Mouse (Mus musculus): Measurements from ENCODE around the gene Slc33a1. TPM values are rescaled to one million over a fixed set of nuclear protein-coding genes. Genes with fewer than 3 reads are reported as not detected.

The Slc33a1 gene
- polyA plus RNA-seq (2015; fragmentation: Nextera tagmentation; extraction: Ambion mirVana) = 24.0 TPM in 2 replicates

GRCm38 (mm10) chr3:63964100-63964921, at the start of gene Slc33a1:
Slc33a1 (minus strand) TSS chr3:63964768.
- Histone ChIP-seq H3K9me3 (no peaks in the 10 kb centered on the region), H3K27me3 (replicated peaks) (0 out of 2 replicates have a peak, but pooled peaks cover 3% of the 10 kb centered on the region), H3K9ac (peak within 1 kb of the TSS; percentile 93), H3K27ac (peak within 1 kb of the TSS; percentile 91), H3K4me2 (replicated peaks) (peak within 1 kb of the TSS; percentile 77), H3K36me3 (no peaks in the 10 kb centered on the region), H3K4me1 (replicated peaks) (0 out of 2 replicates have a peak, but pooled peaks cover 4% of the 10 kb centered on the region), H3K4me3 (replicated peaks) (peak within 1 kb of the TSS; percentile 82)
- ATAC-seq = peak; percentile 95
- WGBS = under 1% methylated on average over 69 of the region's 69 CpGs

- H3K36me3 ChIP-seq = peaks cover 12% of the 10 kb centered on the region; the same call in 1 of the 2 replicates
- WGBS = 90% methylated on average over 3 of the region's 3 CpGs
Observed at GRCm38 (mm10) chr3:63988722-63989440, 24.3 kb upstream of the Slc33a1 start.

GRCm38 (mm10) chr3:63986656-63987055, 22.1 kb upstream of the Slc33a1 start:
- peaks cover 6% of the 10 kb centered on the region; the same call in 1 of the 2 replicates for H3K36me3 ChIP-seq
- no peaks in the 10 kb centered on the region for H3K27me3 ChIP-seq (replicated peaks)
- H3K9me3 ChIP-seq = no peaks in the 10 kb centered on the region
- H3K4me1 ChIP-seq (replicated peaks) = no peaks in the 10 kb centered on the region
- ATAC-seq = no peak
- no peak overlapping the region for H3K4me2 ChIP-seq (replicated peaks)
- H3K9ac ChIP-seq = no peak overlapping the region
- H3K27ac ChIP-seq = no peak overlapping the region
- 92% methylated on average over 1 of the region's 1 CpGs for WGBS
- no peak overlapping the region for H3K4me3 ChIP-seq (replicated peaks)

More at GRCm38 (mm10) chr3:63988722-63989440, 24.3 kb upstream of the Slc33a1 start:
- no peak overlapping the region for H3K27ac ChIP-seq
- H3K4me1 ChIP-seq (replicated peaks) = no peaks in the 10 kb centered on the region
- ATAC-seq = no peak
- H3K4me3 ChIP-seq (replicated peaks) = no peak overlapping the region
- H3K9ac ChIP-seq = no peak overlapping the region
- no peaks in the 10 kb centered on the region for H3K27me3 ChIP-seq (replicated peaks)
- H3K9me3 ChIP-seq = no peaks in the 10 kb centered on the region
- H3K4me2 ChIP-seq (replicated peaks) = no peak overlapping the region

- H3K27ac ChIP-seq = no peak overlapping the region
- H3K4me2 ChIP-seq (replicated peaks) = 0 out of 2 replicates have a peak overlapping the region, but pooled peaks have one; percentile 72
- H3K4me3 ChIP-seq (replicated peaks) = no peak overlapping the region
- 67% methylated on average over 4 of the region's 4 CpGs for WGBS
- H3K36me3 ChIP-seq = 0 out of 2 replicates have a peak, but pooled peaks cover 9% of the 10 kb centered on the region
- no peak overlapping the region for H3K9ac ChIP-seq
- H3K4me1 ChIP-seq (replicated peaks) = 0 out of 2 replicates have a peak, but pooled peaks cover 3% of the 10 kb centered on the region
- no peak for ATAC-seq
- H3K9me3 ChIP-seq = no peaks in the 10 kb centered on the region
- H3K27me3 ChIP-seq (replicated peaks) = no peaks in the 10 kb centered on the region
Observed at GRCm38 (mm10) chr3:63977895-63978294, 13.3 kb upstream of the Slc33a1 start.

GRCm38 (mm10) chr3:63975955-63976908, 11.7 kb upstream of the Slc33a1 start, which contains the start of gene Gmps:
Gmps (plus strand) TSS chr3:63976106.
- Histone ChIP-seq H3K4me3 (replicated peaks) (peak within 1 kb of the TSS; percentile 91), H3K9ac (peak within 1 kb of the TSS; percentile 84), H3K36me3 (0 out of 2 replicates have a peak, but pooled peaks cover 6% of the 10 kb centered on the region), H3K27me3 (replicated peaks) (no peaks in the 10 kb centered on the region), H3K4me2 (replicated peaks) (peak within 1 kb of the TSS; percentile 72), H3K27ac (peak within 1 kb of the TSS; percentile 84), H3K9me3 (no peaks in the 10 kb centered on the region), H3K4me1 (replicated peaks) (0 out of 2 replicates have a peak, but pooled peaks cover 3% of the 10 kb centered on the region)
- WGBS = under 1% methylated on average over 67 of the region's 67 CpGs
- ATAC-seq = peak; percentile 99

GRCm38 (mm10) chr3:63965929-63966328, 1.4 kb upstream of the Slc33a1 start:
- Histone ChIP-seq H3K9me3 (no peaks in the 10 kb centered on the region), H3K9ac (no peak overlapping the region), H3K4me2 (replicated peaks) (no peak overlapping the region), H3K4me1 (replicated peaks) (0 out of 2 replicates have a peak, but pooled peaks cover 4% of the 10 kb centered on the region), H3K36me3 (no peaks in the 10 kb centered on the region), H3K27ac (no peak overlapping the region), H3K4me3 (replicated peaks) (no peak overlapping the region), H3K27me3 (replicated peaks) (0 out of 2 replicates have a peak, but pooled peaks cover 3% of the 10 kb centered on the region)
- 76% methylated on average over 2 of the region's 2 CpGs for WGBS
- no peak for ATAC-seq

GRCm38 (mm10) chr3:63964922-63965249, 318 bp upstream of the Slc33a1 start:
- no peaks in the 10 kb centered on the region for H3K9me3 ChIP-seq
- WGBS = 79% methylated on average over 6 of the region's 6 CpGs
- H3K27ac ChIP-seq = no peak overlapping the region
- no peaks in the 10 kb centered on the region for H3K36me3 ChIP-seq
- H3K27me3 ChIP-seq (replicated peaks) = 0 out of 2 replicates have a peak, but pooled peaks cover 3% of the 10 kb centered on the region
- no peak overlapping the region for H3K9ac ChIP-seq
- H3K4me2 ChIP-seq (replicated peaks) = peak overlapping the region; percentile 77
- H3K4me1 ChIP-seq (replicated peaks) = 0 out of 2 replicates have a peak, but pooled peaks cover 4% of the 10 kb centered on the region
- ATAC-seq = no peak
- H3K4me3 ChIP-seq (replicated peaks) = peak overlapping the region; percentile 82

- Histone ChIP-seq H3K4me3 (replicated peaks) (peak overlapping the region; percentile 82), H3K9me3 (no peaks in the 10 kb centered on the region), H3K27me3 (replicated peaks) (0 out of 2 replicates have a peak, but pooled peaks cover 3% of the 10 kb centered on the region), H3K4me2 (replicated peaks) (peak overlapping the region; percentile 77), H3K4me1 (replicated peaks) (0 out of 2 replicates have a peak, but pooled peaks cover 4% of the 10 kb centered on the region), H3K9ac (peak overlapping the region; percentile 93), H3K27ac (peak overlapping the region; percentile 91), H3K36me3 (no peaks in the 10 kb centered on the region)
- no peak; the same call in 1 of the 2 replicates for ATAC-seq
- WGBS = 5% methylated on average over 25 of the region's 25 CpGs
Observed at GRCm38 (mm10) chr3:63963421-63964099, 1.0 kb downstream of the Slc33a1 start.

- 85% methylated on average over 3 of the region's 3 CpGs for WGBS
- no peaks in the 10 kb centered on the region for H3K27me3 ChIP-seq (replicated peaks)
- H3K4me2 ChIP-seq (replicated peaks) = no peak overlapping the region
- no peaks in the 10 kb centered on the region for H3K9me3 ChIP-seq
- H3K4me3 ChIP-seq (replicated peaks) = no peak overlapping the region
- H3K4me1 ChIP-seq (replicated peaks) = no peaks in the 10 kb centered on the region
- no peak overlapping the region for H3K27ac ChIP-seq
- ATAC-seq = no peak
- H3K9ac ChIP-seq = no peak overlapping the region
- 0 out of 2 replicates have a peak, but pooled peaks cover 3% of the 10 kb centered on the region for H3K36me3 ChIP-seq
Observed at GRCm38 (mm10) chr3:63949837-63950236, 14.7 kb downstream of the Slc33a1 start.

- H3K9ac ChIP-seq = no peak overlapping the region
- WGBS = 81% methylated on average over 2 of the region's 2 CpGs
- no peak overlapping the region for H3K4me3 ChIP-seq (replicated peaks)
- no peaks in the 10 kb centered on the region for H3K9me3 ChIP-seq
- H3K4me2 ChIP-seq (replicated peaks) = no peak overlapping the region
- no peaks in the 10 kb centered on the region for H3K4me1 ChIP-seq (replicated peaks)
- no peaks in the 10 kb centered on the region for H3K27me3 ChIP-seq (replicated peaks)
- H3K27ac ChIP-seq = no peak overlapping the region
- H3K36me3 ChIP-seq = 0 out of 2 replicates have a peak, but pooled peaks cover 2% of the 10 kb centered on the region
- no peak for ATAC-seq
Observed at GRCm38 (mm10) chr3:63941204-63941850, 23.2 kb downstream of the Slc33a1 start.
